In the genomic region with DNA sequence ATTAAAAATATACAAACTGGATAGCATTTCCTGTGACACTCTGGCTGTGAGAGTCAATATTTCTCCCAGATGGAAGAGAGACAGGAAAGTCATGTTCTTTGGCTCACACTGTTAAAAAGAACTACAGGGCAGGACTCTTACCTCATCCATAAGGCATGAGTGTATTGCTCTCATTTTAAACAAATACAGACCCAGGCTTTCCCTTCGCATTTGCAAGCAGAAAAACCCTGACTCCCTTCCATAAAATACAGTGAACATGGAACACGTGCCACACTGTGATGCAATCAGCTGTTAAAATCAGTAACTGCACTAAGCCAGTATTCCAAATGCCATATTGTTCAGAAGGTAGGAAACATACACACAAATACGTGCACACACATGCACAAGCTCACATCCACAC, we compare ENCODE assay signal across 29 mouse cellular contexts.
DNase-seq lines count a peak whose midpoint lies in the region; ATAC-seq and TF ChIP-seq lines count a peak whose summit lies in the region.
"Had no signal": no experiment of that assay in that cellular context is flagged by ENCODE, and none has a peak within 500 bp of the region (broad histone marks: within the 10 kb centered on the region; RNA-seq: fewer than 3 reads in every experiment).

No protein-coding gene starts in this region.

- H3K79me2 ChIP-seq in myocyte (ENCODE audit: control insufficient read depth, insufficient read depth) = no peaks in the 10 kb centered on the region

- H3K27me3 ChIP-seq in embryonic facial prominence, embryonic 14.5 days (replicated peaks; ENCODE audit: control insufficient read depth, insufficient read depth, low read length) = no peaks in the 10 kb centered on the region
- no peaks in the 10 kb centered on the region for H3K27me3 ChIP-seq in embryonic facial prominence, embryonic 10.5 days (replicated peaks; ENCODE audit: low read depth, poor library complexity, severe bottlenecking)
- H3K27me3 ChIP-seq in lung, embryonic 14.5 days (ENCODE audit: insufficient read depth, low read length) = no peaks in the 10 kb centered on the region
- H3K27me3 ChIP-seq in embryonic facial prominence, embryonic 15.5 days = no peaks in the 10 kb centered on the region
- no peaks in the 10 kb centered on the region for H3K27me3 ChIP-seq in myocyte (ENCODE audit: control insufficient read depth, insufficient read depth, insufficient read length)
- no peaks in the 10 kb centered on the region for H3K27me3 ChIP-seq in midbrain, postnatal 0 days (ENCODE audit: insufficient read depth, low read length)
- H3K27me3 ChIP-seq: embryonic facial prominence, embryonic 13.5 days; heart, embryonic 12.5 days; kidney, embryonic 15.5 days; liver, embryonic 15.5 days; midbrain, embryonic 15.5 days; neural tube, embryonic 12.5 days had no signal

- no peak for TF ChIP-seq POLR2A in lung, adult 2 months (IDR thresholded peaks at IDR 0.05; ENCODE audit: borderline replicate concordance, extremely low read depth, low read depth, low read length)
- TF ChIP-seq POLR2A in myocyte (IDR thresholded peaks at IDR 0.05; ENCODE audit: insufficient read length, low read depth) = no peak

- 49% methylated on average over 3 of the region's 3 CpGs for WGBS in embryonic facial prominence, embryonic 14.5 days
- 88% methylated on average over 3 of the region's 3 CpGs for WGBS in embryonic facial prominence, embryonic 10.5 days
- WGBS in lung, embryonic 14.5 days = 59% methylated on average over 3 of the region's 3 CpGs
- WGBS in lung, adult 2 months = 42% methylated on average over 3 of the region's 3 CpGs
- 48% methylated on average over 3 of the region's 3 CpGs for WGBS in embryonic facial prominence, embryonic 15.5 days
- WGBS in midbrain, postnatal 0 days = 75% methylated on average over 3 of the region's 3 CpGs

- peak; percentile 76 for DNase-seq in embryonic facial prominence, embryonic 14.5 days (ENCODE audit: low spot score)
- no peak for DNase-seq in embryonic facial prominence, embryonic 10.5 days (ENCODE audit: low spot score)
- DNase-seq in lung, embryonic 14.5 days = peak; percentile 14
- no peak for DNase-seq in lung, adult 2 months
- DNase-seq in midbrain, postnatal 0 days (ENCODE audit: low spot score) = no peak
- DNase-seq: adrenal gland, postnatal 25 days; cerebellum, adult 11-12 months; cerebellum, adult 9-11 months; embryo, embryonic 11 days; gastrocnemius, postnatal 36 days; heart, adult 2 months; kidney, adult 18-20 months; kidney, postnatal 25 days; lung, postnatal 14 days; right cerebral cortex, postnatal 4 days had no signal

- H3K36me3 ChIP-seq in embryonic facial prominence, embryonic 14.5 days (ENCODE audit: control insufficient read depth, insufficient read depth, low read length) = no peaks in the 10 kb centered on the region
- H3K36me3 ChIP-seq in embryonic facial prominence, embryonic 10.5 days (replicated peaks) = no peaks in the 10 kb centered on the region
- H3K36me3 ChIP-seq in lung, embryonic 14.5 days (ENCODE audit: insufficient read depth) = no peaks in the 10 kb centered on the region
- no peaks in the 10 kb centered on the region for H3K36me3 ChIP-seq in embryonic facial prominence, embryonic 15.5 days
- H3K36me3 ChIP-seq in myocyte (ENCODE audit: control insufficient read depth, insufficient read depth) = no peaks in the 10 kb centered on the region
- H3K36me3 ChIP-seq in midbrain, postnatal 0 days (ENCODE audit: insufficient read depth, low read length) = no peaks in the 10 kb centered on the region
- H3K36me3 ChIP-seq: embryonic facial prominence, embryonic 13.5 days; G1E; heart, embryonic 12.5 days; kidney, embryonic 15.5 days; liver, embryonic 15.5 days; midbrain, embryonic 15.5 days; neural tube, embryonic 12.5 days had no signal

- no peak for TF ChIP-seq CTCF in lung, embryonic 14.5 days (IDR thresholded peaks at IDR 0.05; ENCODE audit: low read depth)
- no peak for TF ChIP-seq CTCF in lung, adult 2 months (IDR thresholded peaks at IDR 0.05; ENCODE audit: insufficient read depth, low read length)
- no peak for TF ChIP-seq CTCF in midbrain, postnatal 0 days (IDR thresholded peaks at IDR 0.05)

- H3K4me1 ChIP-seq in embryonic facial prominence, embryonic 14.5 days (ENCODE audit: control insufficient read depth, insufficient read depth, low read length) = no peaks in the 10 kb centered on the region; the same call in 1 of the 2 replicates
- H3K4me1 ChIP-seq in embryonic facial prominence, embryonic 10.5 days = peaks cover 9% of the 10 kb centered on the region
- H3K4me1 ChIP-seq in lung, embryonic 14.5 days (ENCODE audit: insufficient read depth) = no peaks in the 10 kb centered on the region; the same call in 1 of the 2 replicates
- no peaks in the 10 kb centered on the region for H3K4me1 ChIP-seq in lung, adult 2 months (ENCODE audit: control insufficient read depth, insufficient read depth, low read length)
- peaks cover 11% of the 10 kb centered on the region; the same call in 1 of the 2 replicates for H3K4me1 ChIP-seq in embryonic facial prominence, embryonic 15.5 days
- no peaks in the 10 kb centered on the region for H3K4me1 ChIP-seq in midbrain, postnatal 0 days (ENCODE audit: insufficient read depth, low read length)
- H3K4me1 ChIP-seq: heart, embryonic 12.5 days; kidney, embryonic 15.5 days; liver, embryonic 15.5 days; midbrain, embryonic 15.5 days had no signal

- H3ac ChIP-seq in myocyte (ENCODE audit: control insufficient read depth, insufficient read length) = no peak overlapping the region

- H3K4me3 ChIP-seq in embryonic facial prominence, embryonic 14.5 days (ENCODE audit: low read depth, low read length) = no peak overlapping the region
- H3K4me3 ChIP-seq in embryonic facial prominence, embryonic 10.5 days = no peak overlapping the region
- no peak overlapping the region for H3K4me3 ChIP-seq in lung, embryonic 14.5 days (ENCODE audit: low read depth, low read length)
- H3K4me3 ChIP-seq in lung, adult 2 months (replicated peaks; ENCODE audit: extremely low read depth, low read depth, low read length) = no peak overlapping the region
- H3K4me3 ChIP-seq in embryonic facial prominence, embryonic 15.5 days (replicated peaks) = no peak overlapping the region
- no peak overlapping the region for H3K4me3 ChIP-seq in myocyte
- no peak overlapping the region for H3K4me3 ChIP-seq in midbrain, postnatal 0 days (ENCODE audit: low read depth, low read length)
- H3K4me3 ChIP-seq: embryonic facial prominence, embryonic 13.5 days; heart, adult 2 months; heart, embryonic 12.5 days; kidney, embryonic 15.5 days; left cerebral cortex, adult 2 months; liver, embryonic 15.5 days; midbrain, embryonic 15.5 days; neural tube, embryonic 12.5 days had no signal

- ATAC-seq in embryonic facial prominence, embryonic 14.5 days (ENCODE audit: low read depth) = no peak; the same call in 1 of the 2 replicates
- ATAC-seq in lung, embryonic 14.5 days (ENCODE audit: insufficient read depth) = no peak
- ATAC-seq in embryonic facial prominence, embryonic 15.5 days (ENCODE audit: insufficient number of reproducible peaks, low FRiP score, low TSS enrichment, low read depth) = 0 out of 2 replicates have a peak, but pooled peaks have one; percentile 37
- no peak for ATAC-seq in midbrain, postnatal 0 days (ENCODE audit: low FRiP score)
- ATAC-seq in megakaryocyte progenitor cell, adult 5-6 weeks (replicated peaks; ENCODE audit: poor library complexity) = no peak
- ATAC-seq: forebrain, embryonic 14.5 days; midbrain, embryonic 15.5 days; Patski had no signal

- H3K9ac ChIP-seq in embryonic facial prominence, embryonic 14.5 days (ENCODE audit: low read depth, low read length) = no peak overlapping the region
- H3K9ac ChIP-seq in lung, embryonic 14.5 days = no peak overlapping the region
- H3K9ac ChIP-seq in embryonic facial prominence, embryonic 15.5 days = no peak overlapping the region
- H3K9ac ChIP-seq in midbrain, postnatal 0 days (replicated peaks; ENCODE audit: low read length, poor library complexity, severe bottlenecking) = no peak overlapping the region
- H3K9ac ChIP-seq: embryonic facial prominence, embryonic 13.5 days; heart, embryonic 12.5 days; hindbrain, embryonic 14.5 days; kidney, embryonic 15.5 days; liver, embryonic 15.5 days; midbrain, embryonic 15.5 days; neural tube, embryonic 12.5 days had no signal

- H3K9me3 ChIP-seq in embryonic facial prominence, embryonic 14.5 days (ENCODE audit: control insufficient read depth, low read length) = no peaks in the 10 kb centered on the region
- no peaks in the 10 kb centered on the region for H3K9me3 ChIP-seq in embryonic facial prominence, embryonic 10.5 days
- no peaks in the 10 kb centered on the region for H3K9me3 ChIP-seq in lung, embryonic 14.5 days (ENCODE audit: low read depth, low read length)
- no peaks in the 10 kb centered on the region for H3K9me3 ChIP-seq in embryonic facial prominence, embryonic 15.5 days (replicated peaks)
- H3K9me3 ChIP-seq in midbrain, postnatal 0 days (ENCODE audit: low read length) = no peaks in the 10 kb centered on the region
- H3K9me3 ChIP-seq: embryonic facial prominence, embryonic 13.5 days; heart, embryonic 12.5 days; kidney, embryonic 15.5 days; liver, embryonic 15.5 days; midbrain, embryonic 15.5 days; neural tube, embryonic 12.5 days had no signal

- no peak overlapping the region for H3K27ac ChIP-seq in embryonic facial prominence, embryonic 14.5 days (replicated peaks; ENCODE audit: low read depth, low read length)
- H3K27ac ChIP-seq in embryonic facial prominence, embryonic 10.5 days (replicated peaks) = no peak overlapping the region
- H3K27ac ChIP-seq in lung, embryonic 14.5 days (ENCODE audit: low read depth) = no peak overlapping the region
- peak overlapping the region; percentile 45; the same call in 1 of the 2 replicates for H3K27ac ChIP-seq in embryonic facial prominence, embryonic 15.5 days (replicated peaks)
- no peak overlapping the region for H3K27ac ChIP-seq in midbrain, postnatal 0 days (ENCODE audit: low read depth, low read length)
- H3K27ac ChIP-seq: embryonic facial prominence, embryonic 13.5 days; heart, adult 2 months; hindbrain, embryonic 14.5 days; kidney, embryonic 15.5 days; left cerebral cortex, adult 2 months; liver, embryonic 15.5 days; midbrain, embryonic 15.5 days; neural tube, embryonic 12.5 days had no signal

- no peak overlapping the region for H3K4me2 ChIP-seq in embryonic facial prominence, embryonic 14.5 days (ENCODE audit: low read depth, low read length)
- no peak overlapping the region for H3K4me2 ChIP-seq in lung, embryonic 14.5 days
- no peak overlapping the region for H3K4me2 ChIP-seq in embryonic facial prominence, embryonic 15.5 days (replicated peaks)
- H3K4me2 ChIP-seq in myocyte (ENCODE audit: low read depth) = no peak overlapping the region
- H3K4me2 ChIP-seq in midbrain, postnatal 0 days (ENCODE audit: low read depth, low read length, poor library complexity, severe bottlenecking) = no peak overlapping the region
- H3K4me2 ChIP-seq: embryonic facial prominence, embryonic 13.5 days; heart, embryonic 12.5 days; hindbrain, embryonic 14.5 days; kidney, embryonic 15.5 days; liver, embryonic 15.5 days; midbrain, embryonic 15.5 days; neural tube, embryonic 12.5 days had no signal

TF ChIP-seq in myocyte, 11 proteins besides CTCF, POLR2A, EP300 and RAD21:
- TF ChIP-seq CEBPB (IDR thresholded peaks at IDR 0.05; ENCODE audit: insufficient read depth, poor library complexity, severe bottlenecking) = 0 out of 2 replicates have a peak, but pooled peaks have one; percentile 19
- TF ChIP-seq TCF12 (IDR thresholded peaks at IDR 0.05; ENCODE audit: insufficient read depth, poor library complexity, severe bottlenecking) = no peak

Comparison
In these comparisons a context has a peak if more than half of its experiments do, and no peak if none do; other contexts are left out.
1. DNase-seq: peak in embryonic facial prominence, embryonic 14.5 days (single experiment) and lung, embryonic 14.5 days (single experiment); none in embryonic facial prominence, embryonic 10.5 days (single experiment), lung, adult 2 months (single experiment) and midbrain, postnatal 0 days (single experiment).